Mouse (Mus musculus) intestine, postnatal 0 days (tissue): ENCODE measurements at regions not wholly inside any gene's neighbourhood (a gene's known extent, or its start where the extent isn't known, plus 50 kb on each side); places are given as distances from the start of the nearest gene placed in this dataset.

Source experiments
- ATAC-seq: fragments of 200-750 bp; cut with Nextera tagmentation; 2 replicates; pipeline ENCODE4 v1.8.0; 2017; ENCODE audit warnings: mild to moderate bottlenecking, moderate TSS enrichment, moderate library complexity
- H3K27ac ChIP-seq: fragments of 300-500 bp; sonication (generic); 2 replicates; pipeline ENCODE4 v1.5.1; 2014; ENCODE audit warnings: mild to moderate bottlenecking, low read depth, low read length, moderate library complexity
- H3K27me3 ChIP-seq: fragments of 300-500 bp; sonication (generic); replicated peaks from 2 replicates; pipeline ENCODE4 v1.6.1; 2014; ENCODE audit warnings: low read length, mixed read lengths; ENCODE audit not compliant: control insufficient read depth, insufficient read depth
- H3K36me3 ChIP-seq: fragments of 300-500 bp; sonication (generic); 2 replicates; pipeline ENCODE4 v1.6.1; 2014; ENCODE audit warnings: mild to moderate bottlenecking, moderate library complexity; ENCODE audit not compliant: control insufficient read depth, insufficient read depth
- H3K4me1 ChIP-seq: fragments of 300-500 bp; sonication (generic); replicated peaks from 2 replicates; pipeline ENCODE4 v1.6.1; 2014; ENCODE audit warnings: antibody characterized with exemption, low read length, mixed read lengths; ENCODE audit not compliant: control insufficient read depth, insufficient read depth
- H3K4me2 ChIP-seq: fragments of 300-500 bp; sonication (generic); replicated peaks from 2 replicates; pipeline ENCODE4 v1.6.1; 2014; ENCODE audit warnings: low read depth, mild to moderate bottlenecking, moderate library complexity
- H3K4me3 ChIP-seq: fragments of 300-500 bp; sonication (generic); 2 replicates; pipeline ENCODE4 v1.5.1; 2014; ENCODE audit warnings: low read depth, low read length
- H3K9ac ChIP-seq: fragments of 300-500 bp; sonication (generic); 2 replicates; pipeline ENCODE4 v1.6.1; 2014; ENCODE audit warnings: mild to moderate bottlenecking, low read depth, low read length
- H3K9me3 ChIP-seq: fragments of 300-500 bp; sonication (generic); 2 replicates; pipeline ENCODE4 v1.6.1; 2016; ENCODE audit warnings: mixed run types; ENCODE audit not compliant: control insufficient read depth
- CTCF ChIP-seq: sonication (generic); IDR thresholded peaks from 2 replicates; pipeline ENCODE4 v1.5.1; 2016; ENCODE audit warnings: low read depth, mild to moderate bottlenecking, control low read depth, antibody characterized with exemption, moderate library complexity
- WGBS: fragments of 180-500 bp; shearing (Covaris S2); extraction: QIAGEN DNeasy Blood & Tissue Kit; methylation state at CpG from one replicate; pipeline ENCODE4 v1.1.7; 2014; 5-methylcytosine and 5-hydroxymethylcytosine counted together

GRCm38 (mm10) chr16:93028640-93029039 is 202.7 kb upstream of the Runx1 start:
- no peaks in the 10 kb centered on the region for H3K27me3 ChIP-seq
- no peak overlapping the region for H3K4me3 ChIP-seq
- H3K36me3 ChIP-seq, result no peaks in the 10 kb centered on the region
- no peak overlapping the region for H3K4me2 ChIP-seq
- no peak overlapping the region for H3K9ac ChIP-seq
- H3K9me3 ChIP-seq, result no peaks in the 10 kb centered on the region
- TF ChIP-seq CTCF, result no peak
- no peak for ATAC-seq
- no peaks in the 10 kb centered on the region for H3K4me1 ChIP-seq
- 86% methylated on average over 7 of the region's 7 CpGs for WGBS
- no peak overlapping the region for H3K27ac ChIP-seq

DNA sequence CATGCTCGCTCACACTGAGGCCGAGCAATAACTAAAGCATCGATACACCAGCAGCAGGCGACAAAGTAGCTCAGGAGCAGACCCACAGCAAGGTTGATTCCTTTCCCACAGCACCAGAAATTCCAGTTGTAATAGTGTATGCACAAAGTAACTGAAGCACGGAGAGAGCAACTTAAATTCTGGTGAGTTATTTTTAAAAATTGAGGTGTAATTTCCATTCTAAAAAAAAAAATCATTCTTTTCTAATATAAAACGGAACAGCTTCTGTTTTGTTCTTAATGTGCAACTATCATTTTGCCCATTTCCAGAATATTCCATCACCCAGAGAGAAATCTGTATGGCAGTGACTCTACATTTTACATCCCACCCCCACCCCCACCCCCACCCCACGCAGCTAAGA is 202.1 kb upstream of the Runx1 start:
- Histone ChIP-seq H3K9me3 (no peaks in the 10 kb centered on the region), H3K4me2 (no peak overlapping the region), H3K27me3 (no peaks in the 10 kb centered on the region), H3K36me3 (no peaks in the 10 kb centered on the region), H3K9ac (no peak overlapping the region), H3K4me1 (no peaks in the 10 kb centered on the region), H3K27ac (no peak overlapping the region), H3K4me3 (no peak overlapping the region)
- WGBS, result 87% methylated on average over 7 of the region's 7 CpGs
- TF ChIP-seq CTCF, result no peak
- ATAC-seq, result no peak

DNA sequence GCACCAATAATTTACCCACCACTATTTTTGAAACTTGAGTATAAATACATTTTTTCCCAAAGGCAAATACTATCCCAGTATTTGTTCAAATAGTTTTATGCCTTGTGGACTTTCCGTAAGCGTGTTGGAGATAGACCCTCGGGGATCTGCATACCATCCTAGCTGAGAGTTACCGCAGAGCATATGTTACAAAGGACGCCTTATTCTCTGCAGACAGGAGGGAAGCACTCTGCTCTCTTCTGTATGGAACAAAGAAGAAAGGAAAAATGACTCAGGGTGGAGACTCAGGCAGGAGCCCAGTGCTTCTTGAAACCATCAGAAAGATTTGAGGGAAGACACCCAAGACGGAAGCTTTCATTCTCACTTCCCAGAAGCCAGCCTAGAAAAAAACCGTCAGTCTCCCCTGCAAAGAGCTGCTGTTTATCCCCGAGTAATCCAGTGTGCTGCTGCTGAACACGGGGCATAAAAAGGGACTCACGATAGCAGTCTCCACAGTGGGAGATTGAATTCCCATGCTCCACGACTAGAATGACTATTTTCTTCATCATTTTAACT is 200.2 kb upstream of the Runx1 start:
- no peak overlapping the region for H3K9ac ChIP-seq
- H3K4me1 ChIP-seq, result no peaks in the 10 kb centered on the region
- H3K4me3 ChIP-seq, result no peak overlapping the region
- ATAC-seq, result no peak
- H3K27ac ChIP-seq, result no peak overlapping the region
- no peaks in the 10 kb centered on the region for H3K27me3 ChIP-seq
- WGBS, result 44% methylated on average over 11 of the region's 11 CpGs
- H3K9me3 ChIP-seq, result no peaks in the 10 kb centered on the region
- no peak overlapping the region for H3K4me2 ChIP-seq
- no peaks in the 10 kb centered on the region for H3K36me3 ChIP-seq
- no peak for TF ChIP-seq CTCF

DNA sequence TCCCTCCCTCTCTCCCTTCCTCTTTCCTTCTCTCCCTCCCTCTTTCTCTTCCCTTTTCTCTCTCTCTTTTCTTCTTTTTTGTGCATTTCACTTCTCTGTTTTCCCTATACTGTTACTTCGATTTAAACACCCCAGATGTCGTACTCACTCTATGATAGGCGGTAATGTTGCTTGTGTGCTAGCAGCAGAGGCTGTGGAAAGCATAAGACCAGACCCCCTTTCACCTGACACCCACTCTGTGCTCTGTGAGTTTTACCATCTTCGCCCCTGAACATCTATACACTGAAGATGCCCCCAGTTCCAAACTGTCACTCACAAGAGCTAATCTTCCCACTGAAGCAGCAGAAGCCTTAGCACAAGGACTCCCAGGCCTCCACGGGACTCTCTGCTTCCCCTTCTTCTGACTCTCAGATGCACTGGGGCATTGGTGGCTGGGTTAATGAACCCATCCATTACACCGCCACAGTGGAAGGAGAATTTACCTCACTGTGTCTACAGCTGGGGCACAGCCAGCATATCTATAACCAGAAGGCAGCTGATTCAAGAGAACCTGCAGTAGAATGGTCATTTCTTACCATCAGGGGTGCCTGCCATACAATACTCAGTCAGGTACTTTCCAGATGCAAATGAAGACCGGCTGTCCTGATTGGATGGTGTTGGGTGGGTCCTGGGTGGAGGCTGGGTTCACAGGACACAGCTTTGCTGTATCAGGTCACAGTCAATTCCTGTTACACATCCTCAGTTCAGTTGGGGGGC is 194.0 kb upstream of the Runx1 start:
- no peak overlapping the region for H3K4me2 ChIP-seq
- no peaks in the 10 kb centered on the region for H3K9me3 ChIP-seq
- no peak overlapping the region for H3K9ac ChIP-seq
- no peaks in the 10 kb centered on the region for H3K36me3 ChIP-seq
- TF ChIP-seq CTCF, result no peak
- ATAC-seq, result no peak
- H3K27me3 ChIP-seq, result no peaks in the 10 kb centered on the region
- no peak overlapping the region for H3K4me3 ChIP-seq
- 76% methylated on average over 7 of the region's 7 CpGs for WGBS
- H3K4me1 ChIP-seq, result no peaks in the 10 kb centered on the region
- no peak overlapping the region for H3K27ac ChIP-seq

DNA sequence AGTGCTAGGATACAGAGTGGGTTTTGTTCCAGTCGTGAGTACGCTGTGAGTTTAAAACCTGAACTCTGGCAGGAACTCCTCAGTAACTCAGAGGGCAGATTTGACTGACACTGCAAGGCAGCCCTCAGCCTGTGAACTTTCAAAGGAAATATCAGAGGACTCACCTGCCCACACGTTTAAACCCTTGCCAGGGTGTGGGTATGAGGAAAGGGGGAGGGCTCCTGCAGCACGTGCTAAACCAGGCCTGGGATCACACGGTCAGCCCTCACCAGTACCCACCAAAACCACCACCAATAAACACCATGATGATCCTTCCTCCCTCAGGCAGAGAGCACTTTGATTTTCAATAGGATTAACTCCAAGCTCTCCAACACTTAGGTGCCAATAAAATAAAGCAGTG is 192.8 kb upstream of the Runx1 start:
- TF ChIP-seq CTCF, result no peak
- no peaks in the 10 kb centered on the region for H3K36me3 ChIP-seq
- H3K4me2 ChIP-seq, result no peak overlapping the region
- H3K4me3 ChIP-seq, result no peak overlapping the region
- no peaks in the 10 kb centered on the region for H3K9me3 ChIP-seq
- whole genome bisulfite sequencing, result 48% methylated on average over 5 of the region's 5 CpGs
- H3K27me3 ChIP-seq, result no peaks in the 10 kb centered on the region
- ATAC-seq, result no peak
- H3K9ac ChIP-seq, result no peak overlapping the region
- H3K27ac ChIP-seq, result no peak overlapping the region
- no peaks in the 10 kb centered on the region for H3K4me1 ChIP-seq

GRCm38 (mm10) chr16:93017025-93017424 is 191.1 kb upstream of the Runx1 start:
- H3K27me3 ChIP-seq, result no peaks in the 10 kb centered on the region
- H3K36me3 ChIP-seq, result no peaks in the 10 kb centered on the region
- 84% methylated on average over 9 of the region's 9 CpGs for WGBS
- no peaks in the 10 kb centered on the region for H3K9me3 ChIP-seq
- no peak overlapping the region for H3K9ac ChIP-seq
- ATAC-seq, result no peak
- TF ChIP-seq CTCF, result no peak
- no peak overlapping the region for H3K27ac ChIP-seq
- H3K4me2 ChIP-seq, result no peak overlapping the region
- no peaks in the 10 kb centered on the region for H3K4me1 ChIP-seq
- no peak overlapping the region for H3K4me3 ChIP-seq
